Mouse (Mus musculus) cerebellum, postnatal 25 days (tissue): ENCODE results near the gene Sipa1l2.

Source experiments
- DNase-seq, 2 experiments: peaks; one replicate each; pipeline ENCODE4 v3.0.0; 2021; ENCODE audit warnings: mixed read lengths in 2 of 2

Gene Sipa1l2

GRCm38 (mm10) chr8:125569533-125570365, at the start of gene Sipa1l2:
Sipa1l2 (minus strand) TSS chr8:125569808.
- DNase-seq: peak; percentile 99 to 100

GRCm38 (mm10) chr8:125618543-125619335, 49.1 kb upstream of the Sipa1l2 start:
- DNase-seq: no peak

- DNase-seq: no peak
Observed at GRCm38 (mm10) chr8:125616935-125617334, 47.3 kb upstream of the Sipa1l2 start.

- DNase-seq: no peak
Observed at GRCm38 (mm10) chr8:125616039-125616438, 46.4 kb upstream of the Sipa1l2 start.

GRCm38 (mm10) chr8:125613552-125613951, 43.9 kb upstream of the Sipa1l2 start:
- DNase-seq: no peak

- DNase-seq: no peak
Observed at GRCm38 (mm10) chr8:125611799-125612560, 42.4 kb upstream of the Sipa1l2 start.

GRCm38 (mm10) chr8:125611024-125611798, 41.6 kb upstream of the Sipa1l2 start:
- no peak for DNase-seq

GRCm38 (mm10) chr8:125609737-125610136, 40.1 kb upstream of the Sipa1l2 start:
- no peak for DNase-seq

- DNase-seq: no peak
Observed at GRCm38 (mm10) chr8:125607714-125608223, 38.2 kb upstream of the Sipa1l2 start.

- DNase-seq: no peak
Observed at GRCm38 (mm10) chr8:125606937-125607336, 37.3 kb upstream of the Sipa1l2 start.

- DNase-seq: no peak
Observed at GRCm38 (mm10) chr8:125604817-125605512, 35.4 kb upstream of the Sipa1l2 start.

GRCm38 (mm10) chr8:125604213-125604816, 34.7 kb upstream of the Sipa1l2 start:
- no peak for DNase-seq

GRCm38 (mm10) chr8:125603312-125603840, 33.8 kb upstream of the Sipa1l2 start:
- no peak for DNase-seq

GRCm38 (mm10) chr8:125600033-125600686, 30.6 kb upstream of the Sipa1l2 start:
- DNase-seq: no peak

- peak; percentile 68 to 86 for DNase-seq
Observed at GRCm38 (mm10) chr8:125595571-125596508, 26.2 kb upstream of the Sipa1l2 start.

GRCm38 (mm10) chr8:125590363-125590762, 20.8 kb upstream of the Sipa1l2 start:
- DNase-seq: no peak

GRCm38 (mm10) chr8:125586587-125586986, 17.0 kb upstream of the Sipa1l2 start:
- DNase-seq: no peak

GRCm38 (mm10) chr8:125584276-125584675, 14.7 kb upstream of the Sipa1l2 start:
- no peak for DNase-seq

- no peak for DNase-seq
Observed at GRCm38 (mm10) chr8:125580426-125580825, 10.8 kb upstream of the Sipa1l2 start.
